Mouse (Mus musculus): ENCODE data around the gene Tom1l2. TPM values are rescaled to one million over a fixed set of nuclear protein-coding genes. Genes with fewer than 3 reads are reported as not detected.

The Tom1l2 gene
- total and polyA plus RNA-seq, 2 experiments: 9.6 to 22.1 TPM

DNA sequence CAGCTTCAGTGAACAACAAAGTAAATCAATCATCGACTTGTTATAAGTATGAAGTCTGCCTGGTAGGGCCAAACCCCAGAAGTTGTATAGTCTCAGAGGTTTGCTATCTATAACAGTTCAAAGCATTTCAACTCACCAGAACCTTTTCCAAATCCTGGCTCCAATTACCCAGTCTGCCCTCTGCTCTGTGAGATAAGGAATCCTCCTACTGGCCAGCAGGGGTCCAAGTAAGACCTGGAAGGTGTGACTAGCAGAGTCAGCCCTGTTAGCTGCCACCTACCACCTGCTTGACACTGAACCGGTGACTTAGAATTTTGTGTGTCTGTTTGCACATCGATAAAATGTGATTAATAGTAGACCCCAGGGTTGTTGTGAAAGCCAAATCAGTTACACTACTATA lies 14.6 kb upstream of the Tom1l2 start:
- no peaks in the 10 kb centered on the region for H3K36me3 ChIP-seq (ENCODE audit: control insufficient read depth, insufficient read depth, low read length)
- no peak overlapping the region for H3K9ac ChIP-seq (ENCODE audit: low read depth, low read length)
- 65% methylated on average over 3 of the region's 3 CpGs for WGBS
- H3K4me1 ChIP-seq (ENCODE audit: control insufficient read depth, insufficient read depth, low read length): no peaks in the 10 kb centered on the region
- no peak overlapping the region for H3K4me3 ChIP-seq (ENCODE audit: insufficient read depth, low read depth, low read length)
- H3K27ac ChIP-seq (replicated peaks; ENCODE audit: insufficient read depth, low read depth, low read length): no peak overlapping the region
- no peaks in the 10 kb centered on the region for H3K79me2 ChIP-seq (ENCODE audit: control insufficient read depth, insufficient read depth, low read length)
- no peak for DNase-seq (ENCODE audit: extremely low read depth, low read depth, low spot score)
- TF ChIP-seq POLR2A (IDR thresholded peaks at IDR 0.05; ENCODE audit: extremely low read depth, insufficient read depth, low read length) (no peak), CTCF (IDR thresholded peaks at IDR 0.05; ENCODE audit: low read depth, low read length) (no peak; the same call in 1 of the 2 replicates)
- H3K27me3 ChIP-seq (ENCODE audit: control insufficient read depth, insufficient read depth, low read length): no peaks in the 10 kb centered on the region

DNA sequence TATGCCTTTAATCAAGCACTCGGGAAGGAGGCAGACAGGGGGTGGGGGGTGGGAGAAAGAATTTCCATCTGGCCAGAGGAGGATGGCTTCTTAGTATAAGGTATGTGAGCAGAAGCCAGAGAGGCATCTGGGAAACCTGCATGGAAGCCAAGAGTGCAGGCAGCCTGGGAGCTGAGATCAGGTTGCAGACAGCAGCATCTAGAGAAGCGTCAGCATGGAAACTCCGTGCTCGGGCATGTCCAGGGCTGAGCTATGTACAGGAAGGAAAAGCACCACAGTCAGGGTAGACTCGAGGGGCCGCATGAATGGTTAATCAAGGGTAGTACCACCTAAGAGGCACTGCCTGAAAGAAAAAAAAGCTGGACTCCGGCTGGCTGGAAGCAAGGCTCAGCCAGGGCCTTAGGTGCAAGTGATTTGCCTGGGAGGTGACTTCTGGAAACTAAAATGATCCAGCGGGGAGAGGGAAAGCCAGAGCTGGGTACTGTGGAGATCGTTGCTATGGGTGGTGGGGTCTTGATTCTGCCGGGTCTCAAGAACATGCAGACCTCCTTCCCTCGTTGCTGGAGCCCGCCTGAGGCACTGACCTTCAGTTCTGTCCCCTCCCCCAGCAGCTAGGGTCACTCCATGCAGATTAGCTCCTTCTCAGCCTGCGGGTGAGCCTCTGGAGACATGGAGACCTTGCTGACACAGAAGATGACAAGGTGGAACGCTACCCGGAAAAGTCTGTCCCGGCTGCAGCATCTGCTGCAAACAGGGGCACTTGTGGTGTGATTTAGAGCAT lies 13.7 kb upstream of the Tom1l2 start:
- DNase-seq (ENCODE audit: extremely low read depth, low read depth, low spot score): no peak
- Histone ChIP-seq H3K27ac (replicated peaks; ENCODE audit: insufficient read depth, low read depth, low read length) (no peak overlapping the region), H3K36me3 (ENCODE audit: control insufficient read depth, insufficient read depth, low read length) (no peaks in the 10 kb centered on the region), H3K9ac (ENCODE audit: low read depth, low read length) (no peak overlapping the region), H3K79me2 (ENCODE audit: control insufficient read depth, insufficient read depth, low read length) (no peaks in the 10 kb centered on the region), H3K27me3 (ENCODE audit: control insufficient read depth, insufficient read depth, low read length) (no peaks in the 10 kb centered on the region), H3K4me3 (ENCODE audit: insufficient read depth, low read depth, low read length) (no peak overlapping the region), H3K4me1 (ENCODE audit: control insufficient read depth, insufficient read depth, low read length) (no peaks in the 10 kb centered on the region)
- TF ChIP-seq CTCF (IDR thresholded peaks at IDR 0.05; ENCODE audit: low read depth, low read length) (no peak), POLR2A (IDR thresholded peaks at IDR 0.05; ENCODE audit: extremely low read depth, insufficient read depth, low read length) (no peak)
- WGBS: 63% methylated on average over 16 of the region's 16 CpGs

DNA sequence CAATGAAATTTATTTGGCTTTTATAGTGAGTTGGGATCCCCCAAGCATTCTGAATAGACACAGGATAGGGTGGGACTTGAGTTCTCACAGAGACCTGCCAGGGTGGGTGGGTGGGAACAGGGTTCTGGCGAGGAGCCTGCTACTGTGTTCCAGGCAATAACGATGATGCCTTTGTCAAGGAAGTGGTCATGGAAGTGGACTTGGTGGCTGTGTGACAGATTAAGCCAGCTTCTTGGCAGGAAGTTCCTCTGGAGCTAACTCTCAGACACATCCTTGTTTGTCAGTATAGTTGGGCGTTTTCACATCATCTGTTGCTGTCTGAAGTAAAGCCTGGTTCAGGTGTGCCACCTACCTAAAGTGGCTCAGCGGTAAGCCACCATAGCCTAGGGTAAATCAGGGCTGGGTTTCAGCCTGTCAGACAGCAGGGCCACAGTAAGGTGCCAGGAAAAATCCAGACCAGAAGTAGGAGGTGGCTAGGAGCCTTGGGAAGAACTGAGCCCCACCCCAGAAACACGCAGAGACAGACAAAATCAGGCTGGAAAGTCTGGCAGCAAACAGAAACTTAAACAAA lies 8.0 kb upstream of the Tom1l2 start:
- no peaks in the 10 kb centered on the region for H3K4me1 ChIP-seq (ENCODE audit: control insufficient read depth, insufficient read depth, low read length)
- no peak overlapping the region for H3K9ac ChIP-seq (ENCODE audit: low read depth, low read length)
- no peaks in the 10 kb centered on the region for H3K79me2 ChIP-seq (ENCODE audit: control insufficient read depth, insufficient read depth, low read length)
- H3K4me3 ChIP-seq (ENCODE audit: insufficient read depth, low read depth, low read length): no peak overlapping the region
- H3K27me3 ChIP-seq (ENCODE audit: control insufficient read depth, insufficient read depth, low read length): no peaks in the 10 kb centered on the region
- 67% methylated on average over 5 of the region's 5 CpGs for WGBS
- no peak for DNase-seq (ENCODE audit: extremely low read depth, low read depth, low spot score)
- no peak overlapping the region for H3K27ac ChIP-seq (replicated peaks; ENCODE audit: insufficient read depth, low read depth, low read length)
- no peaks in the 10 kb centered on the region for H3K36me3 ChIP-seq (ENCODE audit: control insufficient read depth, insufficient read depth, low read length)
- no peak for TF ChIP-seq POLR2A (IDR thresholded peaks at IDR 0.05; ENCODE audit: extremely low read depth, insufficient read depth, low read length)
- TF ChIP-seq CTCF (IDR thresholded peaks at IDR 0.05; ENCODE audit: low read depth, low read length): no peak

DNA sequence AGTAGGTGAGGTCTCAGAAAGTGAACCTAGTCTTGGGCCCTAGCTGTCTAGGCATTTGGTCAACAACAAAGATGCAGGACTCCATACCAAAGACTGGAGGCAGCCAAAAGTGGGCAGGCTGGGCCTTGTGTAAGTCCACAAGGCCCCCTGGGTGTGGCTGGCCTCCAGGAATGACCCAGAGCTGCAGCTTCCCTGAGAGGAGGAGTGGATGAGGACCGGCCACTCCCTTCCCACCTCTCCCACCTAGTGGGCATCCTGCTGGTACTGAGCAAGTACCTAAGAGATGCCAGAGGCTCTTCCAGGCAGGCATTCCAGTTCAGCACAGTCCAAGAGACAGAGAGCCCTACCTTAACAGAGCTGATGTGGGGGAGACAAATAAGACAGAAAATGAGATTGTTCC lies 7.2 kb upstream of the Tom1l2 start:
- Histone ChIP-seq H3K27me3 (ENCODE audit: control insufficient read depth, insufficient read depth, low read length) (no peaks in the 10 kb centered on the region), H3K79me2 (ENCODE audit: control insufficient read depth, insufficient read depth, low read length) (no peaks in the 10 kb centered on the region), H3K9ac (ENCODE audit: low read depth, low read length) (no peak overlapping the region), H3K4me3 (ENCODE audit: insufficient read depth, low read depth, low read length) (no peak overlapping the region), H3K36me3 (ENCODE audit: control insufficient read depth, insufficient read depth, low read length) (no peaks in the 10 kb centered on the region), H3K27ac (replicated peaks; ENCODE audit: insufficient read depth, low read depth, low read length) (no peak overlapping the region), H3K4me1 (ENCODE audit: control insufficient read depth, insufficient read depth, low read length) (no peaks in the 10 kb centered on the region)
- no peak for TF ChIP-seq CTCF (IDR thresholded peaks at IDR 0.05; ENCODE audit: low read depth, low read length)
- TF ChIP-seq POLR2A (IDR thresholded peaks at IDR 0.05; ENCODE audit: extremely low read depth, insufficient read depth, low read length): no peak
- DNase-seq (ENCODE audit: extremely low read depth, low read depth, low spot score): no peak
- WGBS: 100% methylated on average over 1 of the region's 1 CpGs

DNA sequence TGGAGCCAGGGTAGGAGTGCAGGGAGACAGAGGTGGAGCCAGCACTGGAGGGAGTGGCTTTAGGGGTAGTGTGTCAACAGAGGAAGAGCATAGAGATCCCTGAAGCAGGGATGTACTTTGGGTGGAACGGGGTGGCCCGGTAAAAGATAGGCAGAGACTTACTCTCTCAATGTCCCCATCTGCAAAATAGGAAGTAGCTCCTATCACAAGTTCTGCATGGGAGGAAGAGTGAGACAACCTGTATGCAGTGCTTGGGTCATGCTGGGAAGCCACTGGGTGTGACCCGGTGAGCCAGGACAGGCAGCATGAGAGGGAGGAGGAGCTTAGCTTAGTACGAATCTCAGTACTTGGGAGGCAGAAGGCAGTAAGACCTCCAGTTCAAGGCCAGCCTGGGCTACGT lies 6.4 kb upstream of the Tom1l2 start:
- no peaks in the 10 kb centered on the region for H3K36me3 ChIP-seq (ENCODE audit: control insufficient read depth, insufficient read depth, low read length)
- TF ChIP-seq POLR2A (IDR thresholded peaks at IDR 0.05; ENCODE audit: extremely low read depth, insufficient read depth, low read length) (no peak), CTCF (IDR thresholded peaks at IDR 0.05; ENCODE audit: low read depth, low read length) (no peak)
- 76% methylated on average over 5 of the region's 5 CpGs for WGBS

DNA sequence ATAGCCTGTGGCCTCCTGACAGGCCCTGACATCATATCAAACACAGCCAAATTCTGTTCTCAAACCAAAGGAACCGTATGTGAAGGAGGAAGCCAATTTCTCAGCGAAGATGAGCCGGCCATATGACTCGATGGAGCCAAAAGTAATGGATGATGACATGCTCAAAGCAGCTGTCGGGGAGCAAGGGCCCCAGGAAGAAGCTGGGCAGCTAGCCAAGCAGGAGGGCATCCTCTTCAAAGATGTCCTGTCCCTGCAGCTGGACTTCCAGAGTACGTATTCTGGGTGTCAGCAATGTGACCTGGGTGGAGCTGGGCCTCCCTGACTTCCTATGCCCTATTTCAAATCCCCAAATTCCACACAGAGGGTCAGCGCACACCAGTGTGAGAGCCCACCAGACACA lies 5.8 kb upstream of the Tom1l2 start:
- no peak for DNase-seq (ENCODE audit: extremely low read depth, low read depth, low spot score)
- 71% methylated on average over 7 of the region's 7 CpGs for WGBS

More for the DNA sequence above, 6.4 kb upstream of the Tom1l2 start:
- no peak for DNase-seq (ENCODE audit: extremely low read depth, low read depth, low spot score)
- H3K27me3 ChIP-seq (ENCODE audit: control insufficient read depth, insufficient read depth, low read length): no peaks in the 10 kb centered on the region
- no peaks in the 10 kb centered on the region for H3K4me1 ChIP-seq (ENCODE audit: control insufficient read depth, insufficient read depth, low read length)
- H3K9ac ChIP-seq (ENCODE audit: low read depth, low read length): no peak overlapping the region
- H3K4me3 ChIP-seq (ENCODE audit: insufficient read depth, low read depth, low read length): no peak overlapping the region
- no peaks in the 10 kb centered on the region for H3K79me2 ChIP-seq (ENCODE audit: control insufficient read depth, insufficient read depth, low read length)
- no peak overlapping the region for H3K27ac ChIP-seq (replicated peaks; ENCODE audit: insufficient read depth, low read depth, low read length)

More for the DNA sequence above, 5.8 kb upstream of the Tom1l2 start:
- H3K36me3 ChIP-seq (ENCODE audit: control insufficient read depth, insufficient read depth, low read length): no peaks in the 10 kb centered on the region
- H3K79me2 ChIP-seq (ENCODE audit: control insufficient read depth, insufficient read depth, low read length): no peaks in the 10 kb centered on the region
- no peak overlapping the region for H3K4me3 ChIP-seq (ENCODE audit: insufficient read depth, low read depth, low read length)
- no peak overlapping the region for H3K9ac ChIP-seq (ENCODE audit: low read depth, low read length)
- no peak for TF ChIP-seq CTCF (IDR thresholded peaks at IDR 0.05; ENCODE audit: low read depth, low read length)
- no peak for TF ChIP-seq POLR2A (IDR thresholded peaks at IDR 0.05; ENCODE audit: extremely low read depth, insufficient read depth, low read length)
- no peaks in the 10 kb centered on the region for H3K27me3 ChIP-seq (ENCODE audit: control insufficient read depth, insufficient read depth, low read length)
- no peak overlapping the region for H3K27ac ChIP-seq (replicated peaks; ENCODE audit: insufficient read depth, low read depth, low read length)
- no peaks in the 10 kb centered on the region for H3K4me1 ChIP-seq (ENCODE audit: control insufficient read depth, insufficient read depth, low read length)
